Mouse (Mus musculus) natural killer cell, adult 2 months (primary cell): Measurements from ENCODE around the gene Sh3bgrl3.

Experiments
- DNase-seq, 2 experiments: peaks; one replicate each; pipeline ENCODE4 v3.0.0; 2022; ENCODE audit warnings: low spot score in 2 of 2

The Sh3bgrl3 gene

GRCm38 (mm10) chr4:134113356-134113994 is 15.1 kb downstream of the Sh3bgrl3 start:
- DNase-seq, result no peak

- no peak for DNase-seq
Observed at GRCm38 (mm10) chr4:134112403-134112802, 16.2 kb downstream of the Sh3bgrl3 start.

GRCm38 (mm10) chr4:134110653-134111052 is 17.9 kb downstream of the Sh3bgrl3 start:
- DNase-seq, result no peak

- DNase-seq, result no peak
Observed at GRCm38 (mm10) chr4:134108196-134108595, 20.4 kb downstream of the Sh3bgrl3 start.

- DNase-seq, result no peak
Observed at GRCm38 (mm10) chr4:134107730-134108129, 20.9 kb downstream of the Sh3bgrl3 start.

- peak in 1 of 2 experiments; percentile 53 for DNase-seq
Observed at GRCm38 (mm10) chr4:134106105-134106504, 22.5 kb downstream of the Sh3bgrl3 start.

GRCm38 (mm10) chr4:134102742-134103119 is 25.9 kb downstream of the Sh3bgrl3 start:
- DNase-seq, result peak in 1 of 2 experiments; percentile 29

GRCm38 (mm10) chr4:134101979-134102741 is 26.4 kb downstream of the Sh3bgrl3 start, which contains the start of gene Ubxn11:
Gene Ubxn11 (plus strand): TSS chr4:134102570.
- peak; percentile 82 to 86 for DNase-seq

GRCm38 (mm10) chr4:134100245-134100644 is 28.3 kb downstream of the Sh3bgrl3 start:
- DNase-seq, result no peak

- peak; percentile 91 to 94 for DNase-seq
Observed at GRCm38 (mm10) chr4:134098628-134099027, 30.0 kb downstream of the Sh3bgrl3 start.

- peak; percentile 84 to 89 for DNase-seq
Observed at GRCm38 (mm10) chr4:134097015-134097608, 31.5 kb downstream of the Sh3bgrl3 start.

GRCm38 (mm10) chr4:134096120-134096519 is 32.5 kb downstream of the Sh3bgrl3 start:
- no peak for DNase-seq

- peak; percentile 69 to 82 for DNase-seq
Observed at GRCm38 (mm10) chr4:134094923-134095547, 33.6 kb downstream of the Sh3bgrl3 start, which contains the start of gene Cd52. Gene Cd52 (minus strand): TSS chr4:134095082.

GRCm38 (mm10) chr4:134094004-134094564 is 34.5 kb downstream of the Sh3bgrl3 start:
- DNase-seq, result no peak

GRCm38 (mm10) chr4:134092382-134093288 is 36.0 kb downstream of the Sh3bgrl3 start:
- DNase-seq, result peak; percentile 75 to 82

- DNase-seq, result no peak
Observed at GRCm38 (mm10) chr4:134091225-134091529, 37.4 kb downstream of the Sh3bgrl3 start.

- no peak for DNase-seq
Observed at GRCm38 (mm10) chr4:134090521-134091224, 37.9 kb downstream of the Sh3bgrl3 start.

GRCm38 (mm10) chr4:134089029-134089428 is 39.6 kb downstream of the Sh3bgrl3 start:
- DNase-seq, result peak in 1 of 2 experiments; percentile 10

- peak; percentile 50 to 63 for DNase-seq
Observed at GRCm38 (mm10) chr4:134087412-134087811, 41.2 kb downstream of the Sh3bgrl3 start.

GRCm38 (mm10) chr4:134084999-134085398 is 43.6 kb downstream of the Sh3bgrl3 start:
- DNase-seq, result no peak
